ENCODE assay signal across 8 mouse cellular contexts in the genomic region with DNA sequence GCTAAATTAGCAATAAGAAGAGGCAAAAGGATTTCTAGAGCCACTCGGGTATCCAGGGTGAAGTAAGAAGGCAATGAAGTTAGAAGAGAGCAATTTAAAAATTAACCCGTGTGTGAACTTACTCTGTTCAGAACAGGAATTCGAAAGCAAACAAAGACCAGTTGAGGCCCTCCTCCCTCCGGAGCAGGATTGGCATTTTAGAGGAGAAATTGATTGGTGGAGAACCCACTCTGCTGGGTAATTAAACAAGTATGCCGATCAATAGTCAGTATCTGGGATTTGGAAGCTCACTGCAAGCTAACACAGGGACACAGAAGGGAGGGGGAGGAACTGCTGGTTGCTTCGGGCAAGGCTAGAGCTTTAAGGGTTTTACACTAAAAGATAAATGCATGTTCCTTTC.
DNase-seq lines count a peak whose midpoint lies in the region; ATAC-seq and TF ChIP-seq lines count a peak whose summit lies in the region.

No protein-coding gene starts in this region.

- H3K9ac ChIP-seq in lung, embryonic 16.5 days (ENCODE audit: low read length): no peak overlapping the region
- H3K9ac ChIP-seq in intestine, embryonic 16.5 days (ENCODE audit: low read depth, low read length): 0 out of 2 replicates have a peak overlapping the region, but pooled peaks have one; percentile 49
- H3K9ac ChIP-seq in liver, embryonic 14.5 days (replicated peaks): no peak overlapping the region

- H3K9me3 ChIP-seq in lung, embryonic 16.5 days (ENCODE audit: control insufficient read depth, low read length): no peaks in the 10 kb centered on the region
- H3K9me3 ChIP-seq in intestine, embryonic 16.5 days (ENCODE audit: control insufficient read depth, low read length): no peaks in the 10 kb centered on the region
- H3K9me3 ChIP-seq in liver, embryonic 14.5 days (ENCODE audit: control insufficient read depth, low read length): no peaks in the 10 kb centered on the region

- peaks cover 20% of the 10 kb centered on the region for H3K4me1 ChIP-seq in lung, embryonic 16.5 days (replicated peaks; ENCODE audit: control insufficient read depth, insufficient read depth, low read length)
- peaks cover 27% of the 10 kb centered on the region for H3K4me1 ChIP-seq in intestine, embryonic 16.5 days (ENCODE audit: control insufficient read depth, insufficient read depth, low read length)
- H3K4me1 ChIP-seq in liver, embryonic 14.5 days (replicated peaks; ENCODE audit: control insufficient read depth in 2 of 2, insufficient read depth in 2 of 2, low read length in 1 of 2): peaks cover 0 to 6% of the 10 kb centered on the region in 2 experiments; a peak in 2 of 4 replicates

- peak; percentile 65 for ATAC-seq in lung, embryonic 16.5 days (ENCODE audit: low read depth)
- ATAC-seq in intestine, embryonic 16.5 days: peak; percentile 78
- peak; percentile 79; the same call in 1 of the 2 replicates for ATAC-seq in liver, embryonic 14.5 days (ENCODE audit: insufficient read depth)
- ATAC-seq in inflammation-experienced regulatory T-cells, adult 6 months: no peak

- peak overlapping the region; percentile 79 for H3K27ac ChIP-seq in lung, embryonic 16.5 days (ENCODE audit: low read length)
- H3K27ac ChIP-seq in intestine, embryonic 16.5 days (ENCODE audit: low read length): peak overlapping the region; percentile 83
- no peak overlapping the region for H3K27ac ChIP-seq in liver, embryonic 14.5 days

- no peak overlapping the region for H3K4me3 ChIP-seq in lung, embryonic 16.5 days (ENCODE audit: low read length)
- peak overlapping the region; percentile 25 for H3K4me3 ChIP-seq in intestine, embryonic 16.5 days (ENCODE audit: low read length)
- H3K4me3 ChIP-seq in liver, embryonic 14.5 days (ENCODE audit: insufficient read depth in 1 of 2, low read depth in 2 of 2, low read length in 2 of 2): no peak overlapping the region

- TF ChIP-seq CTCF in liver, embryonic 14.5 days (IDR thresholded peaks at IDR 0.05; ENCODE audit: low read depth): no peak

- 0 out of 2 replicates have a peak overlapping the region, but pooled peaks have one; percentile 4 for H3K4me2 ChIP-seq in lung, embryonic 16.5 days (ENCODE audit: low read depth, low read length)
- peak overlapping the region; percentile 41 for H3K4me2 ChIP-seq in intestine, embryonic 16.5 days (ENCODE audit: low read depth, low read length)
- H3K4me2 ChIP-seq in liver, embryonic 14.5 days (ENCODE audit: low read depth): no peak overlapping the region

- TF ChIP-seq EP300 in liver, embryonic 14.5 days (IDR thresholded peaks at IDR 0.05; ENCODE audit: low read depth): no peak

- DNase-seq in lung, adult 18-20 months: no peak
- peak; percentile 17 to 24 (median 22) for DNase-seq in liver, embryonic 14.5 days (ENCODE audit: low read depth in 3 of 3, low spot score in 3 of 3)
- DNase-seq in yolk sac, embryonic 10.5 days (ENCODE audit: low spot score): peak; percentile 61
- no peak for DNase-seq in gastrocnemius, adult 8-10 months (ENCODE audit: low spot score in 2 of 2)
- DNase-seq in gastrocnemius, postnatal 25 days: no peak

- no peaks in the 10 kb centered on the region for H3K27me3 ChIP-seq in lung, embryonic 16.5 days (ENCODE audit: control insufficient read depth, insufficient read depth, low read depth, low read length)
- no peaks in the 10 kb centered on the region for H3K27me3 ChIP-seq in intestine, embryonic 16.5 days (replicated peaks; ENCODE audit: control insufficient read depth, insufficient read depth, low read length)
- H3K27me3 ChIP-seq in liver, embryonic 14.5 days (ENCODE audit: control insufficient read depth, insufficient read depth, low read length): no peaks in the 10 kb centered on the region

- 39% methylated on average over 6 of the region's 6 CpGs for WGBS in lung, embryonic 16.5 days
- WGBS in intestine, embryonic 16.5 days: 22% methylated on average over 6 of the region's 6 CpGs
- 44% methylated on average over 6 of the region's 6 CpGs for whole genome bisulfite sequencing in liver, embryonic 14.5 days (ENCODE audit: insufficient replicate concordance)

- no peaks in the 10 kb centered on the region for H3K36me3 ChIP-seq in lung, embryonic 16.5 days (ENCODE audit: control insufficient read depth, insufficient read depth, low read length)
- no peaks in the 10 kb centered on the region for H3K36me3 ChIP-seq in intestine, embryonic 16.5 days (ENCODE audit: control insufficient read depth, insufficient read depth, low read length)
- H3K36me3 ChIP-seq in liver, embryonic 14.5 days (replicated peaks; ENCODE audit: control insufficient read depth, insufficient read depth, low read depth): no peaks in the 10 kb centered on the region

Comparison
In these comparisons a context has a peak if more than half of its experiments do, and no peak if none do; other contexts are left out.
1. DNase-seq: peak in liver, embryonic 14.5 days (3 of 3) and yolk sac, embryonic 10.5 days (single experiment); none in lung, adult 18-20 months (0 of 2), gastrocnemius, adult 8-10 months (0 of 2) and gastrocnemius, postnatal 25 days (single experiment).